Mouse (Mus musculus) embryonic facial prominence, embryonic 13.5 days (tissue): Measurements from ENCODE around the gene Pawr. TPM values are rescaled to one million over a fixed set of nuclear protein-coding genes. Genes with fewer than 3 reads are reported as not detected.
A peak's percentile ranks its signal among the peaks of the same experiment; 100 is the strongest.

Experiments
- ATAC-seq: fragments of 200-750 bp; cut with Nextera tagmentation; 2 replicates; pipeline ENCODE4 v1.8.0; 2017; ENCODE audit warnings: low read depth; ENCODE audit not compliant: insufficient number of reproducible peaks, insufficient read depth, low FRiP score, low TSS enrichment
- H3K27ac ChIP-seq: fragments of 300-500 bp; sonication (generic); 2 replicates; pipeline ENCODE4 v1.5.1; 2015; ENCODE audit warnings: moderate library complexity, mild to moderate bottlenecking, inconsistent platforms
- H3K27me3 ChIP-seq: fragments of 300-500 bp; sonication (generic); 2 replicates; pipeline ENCODE4 v1.6.1; 2015; ENCODE audit warnings: mild to moderate bottlenecking, inconsistent platforms
- H3K36me3 ChIP-seq: fragments of 300-500 bp; sonication (generic); 2 replicates; pipeline ENCODE4 v1.6.1; 2015; ENCODE audit warnings: mild to moderate bottlenecking, inconsistent platforms
- H3K4me1 ChIP-seq: fragments of 300-500 bp; sonication (generic); 2 replicates; pipeline ENCODE4 v1.6.1; 2015; ENCODE audit warnings: inconsistent platforms
- H3K4me2 ChIP-seq: fragments of 300-500 bp; sonication (generic); 2 replicates; pipeline ENCODE4 v1.6.1; 2015; ENCODE audit warnings: moderate library complexity, mild to moderate bottlenecking, inconsistent platforms
- H3K4me3 ChIP-seq: fragments of 300-500 bp; sonication (generic); 2 replicates; pipeline ENCODE4 v1.5.1; 2015; ENCODE audit warnings: mild to moderate bottlenecking, inconsistent platforms
- H3K9ac ChIP-seq: fragments of 300-500 bp; sonication (generic); 2 replicates; pipeline ENCODE4 v1.6.1; 2015; ENCODE audit warnings: mild to moderate bottlenecking, inconsistent platforms
- H3K9me3 ChIP-seq: fragments of 300-500 bp; sonication (generic); 2 replicates; pipeline ENCODE4 v1.6.1; 2016; ENCODE audit warnings: inconsistent platforms
- WGBS: fragments of 180-500 bp; shearing (Covaris S2); methylation state at CpG from one replicate; pipeline ENCODE4 v1.1.7; 2015; ENCODE audit warnings: mixed read lengths; 5-methylcytosine and 5-hydroxymethylcytosine counted together
- polyA plus RNA-seq: library from polyadenylated mRNA; unstranded; fragments of >200 nt; fragmentation: Nextera tagmentation; extraction: Ambion mirVana; gene quantifications from 2 replicates; pipeline ENCODE4 v1.2.1, GENCODE M21; 2015

Gene Pawr
- polyA plus RNA-seq, 1 experiment from 2014 or later: 6.3 TPM

GRCm38 (mm10) chr10:108378062-108378461, 46.1 kb downstream of the Pawr start:
- no peak overlapping the region for H3K9ac ChIP-seq
- peaks cover 3% of the 10 kb centered on the region; the same call in 1 of the 2 replicates for H3K36me3 ChIP-seq
- H3K4me2 ChIP-seq: no peak overlapping the region
- ATAC-seq: no peak
- H3K9me3 ChIP-seq: no peaks in the 10 kb centered on the region
- H3K27me3 ChIP-seq: no peaks in the 10 kb centered on the region
- H3K27ac ChIP-seq: no peak overlapping the region
- H3K4me1 ChIP-seq: 0 out of 2 replicates have a peak, but pooled peaks cover under 1% of the 10 kb centered on the region
- WGBS: 77% methylated on average over 6 of the region's 6 CpGs
- no peak overlapping the region for H3K4me3 ChIP-seq

DNA sequence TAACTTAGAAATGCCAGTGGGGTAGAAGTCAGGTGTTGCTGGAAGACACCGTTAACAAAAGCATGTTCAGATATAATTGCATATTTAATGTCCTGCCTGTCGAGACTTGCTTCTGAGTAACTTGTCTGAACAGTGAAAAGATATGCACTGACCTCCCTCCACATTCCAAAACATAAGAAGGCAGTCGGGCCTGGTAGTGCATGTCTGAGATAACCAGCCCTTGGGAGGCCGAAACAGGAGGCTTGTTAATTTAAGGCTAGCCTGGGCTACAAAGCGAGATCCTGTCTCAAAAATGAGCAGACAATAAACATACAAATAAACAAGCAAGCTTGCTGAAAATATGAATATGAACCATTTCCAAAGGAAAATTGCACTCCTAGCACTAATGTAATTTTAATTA, 46.6 kb downstream of the Pawr start:
- H3K9ac ChIP-seq: no peak overlapping the region
- no peak for ATAC-seq
- no peak overlapping the region for H3K27ac ChIP-seq
- no peaks in the 10 kb centered on the region for H3K4me1 ChIP-seq
- peaks cover 7% of the 10 kb centered on the region; the same call in 1 of the 2 replicates for H3K36me3 ChIP-seq
- H3K4me3 ChIP-seq: no peak overlapping the region
- H3K4me2 ChIP-seq: no peak overlapping the region
- WGBS: 80% methylated on average over 5 of the region's 5 CpGs
- H3K27me3 ChIP-seq: no peaks in the 10 kb centered on the region
- H3K9me3 ChIP-seq: no peaks in the 10 kb centered on the region

DNA sequence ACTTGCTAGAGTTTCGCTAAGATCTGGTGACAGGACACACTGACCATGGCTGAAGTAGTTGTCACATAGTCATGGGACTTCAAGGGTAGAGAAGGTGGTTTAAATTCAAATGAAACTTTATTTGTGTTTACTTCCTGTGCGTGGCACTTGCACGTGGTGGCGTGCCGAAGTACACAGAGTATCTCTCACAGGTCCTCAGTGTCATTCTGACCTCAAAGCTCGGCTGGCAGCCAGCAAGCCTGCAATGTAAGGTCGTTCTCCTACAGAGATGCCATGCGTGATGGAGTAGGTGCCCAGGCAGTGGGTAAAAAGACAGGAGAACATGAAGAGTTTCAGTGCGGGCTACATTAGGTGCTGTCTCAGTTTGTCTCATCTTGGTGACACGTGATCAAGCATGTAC, 48.8 kb downstream of the Pawr start:
- H3K9ac ChIP-seq: no peak overlapping the region
- ATAC-seq: no peak
- no peak overlapping the region for H3K4me3 ChIP-seq
- H3K27ac ChIP-seq: no peak overlapping the region
- no peak overlapping the region for H3K4me2 ChIP-seq
- H3K9me3 ChIP-seq: no peaks in the 10 kb centered on the region
- WGBS: 89% methylated on average over 10 of the region's 10 CpGs
- H3K36me3 ChIP-seq: peaks cover 9% of the 10 kb centered on the region; the same call in 1 of the 2 replicates
- H3K27me3 ChIP-seq: no peaks in the 10 kb centered on the region
- peaks cover 7% of the 10 kb centered on the region for H3K4me1 ChIP-seq

GRCm38 (mm10) chr10:108384153-108384769, 52.3 kb downstream of the Pawr start:
- no peaks in the 10 kb centered on the region for H3K9me3 ChIP-seq
- 87% methylated on average over 9 of the region's 9 CpGs for WGBS
- no peak overlapping the region for H3K4me2 ChIP-seq
- H3K4me1 ChIP-seq: peaks cover 8% of the 10 kb centered on the region
- H3K36me3 ChIP-seq: peaks cover 9% of the 10 kb centered on the region; the same call in 1 of the 2 replicates
- H3K4me3 ChIP-seq: no peak overlapping the region
- H3K27ac ChIP-seq: no peak overlapping the region
- no peak for ATAC-seq
- H3K9ac ChIP-seq: no peak overlapping the region
- H3K27me3 ChIP-seq: no peaks in the 10 kb centered on the region

DNA sequence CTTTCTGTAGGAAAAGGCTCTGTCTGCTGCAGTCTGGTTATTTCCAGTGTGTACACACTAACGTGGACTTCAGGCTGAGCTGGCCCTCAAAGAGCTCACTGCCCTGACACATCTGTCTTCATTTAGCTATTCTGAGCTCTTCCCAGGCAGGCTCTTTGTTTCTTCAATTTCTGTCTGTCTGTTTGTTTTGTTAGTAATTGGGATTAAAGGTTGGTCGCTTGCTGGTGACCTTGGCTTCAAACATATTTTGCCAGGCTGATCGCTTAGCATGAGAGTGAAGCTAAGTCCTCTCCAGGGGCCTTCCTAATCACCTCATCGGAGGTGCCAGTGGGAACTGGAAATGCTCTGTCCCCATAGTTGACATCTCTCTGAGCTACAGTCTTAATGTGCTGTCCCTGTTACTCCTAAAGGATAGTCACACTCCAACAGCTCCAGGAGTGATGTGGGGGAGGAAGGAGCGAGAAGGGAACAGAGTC, 53.6 kb downstream of the Pawr start:
- Histone ChIP-seq H3K27me3 (no peaks in the 10 kb centered on the region), H3K36me3 (peaks cover 9% of the 10 kb centered on the region; the same call in 1 of the 2 replicates), H3K4me2 (no peak overlapping the region), H3K4me1 (peaks cover 10% of the 10 kb centered on the region), H3K9me3 (no peaks in the 10 kb centered on the region), H3K9ac (no peak overlapping the region), H3K4me3 (no peak overlapping the region), H3K27ac (no peak overlapping the region; the same call in 1 of the 2 replicates)
- WGBS: 23% methylated on average over 5 of the region's 5 CpGs
- no peak for ATAC-seq

- Histone ChIP-seq H3K9me3 (no peaks in the 10 kb centered on the region), H3K4me2 (no peak overlapping the region), H3K36me3 (peaks cover 2% of the 10 kb centered on the region; the same call in 1 of the 2 replicates), H3K27ac (no peak overlapping the region), H3K27me3 (no peaks in the 10 kb centered on the region), H3K9ac (no peak overlapping the region), H3K4me3 (no peak overlapping the region), H3K4me1 (peaks cover 10% of the 10 kb centered on the region)
- WGBS: 75% methylated on average over 8 of the region's 8 CpGs
- no peak for ATAC-seq
These were observed 56.5 kb downstream of the Pawr start for GRCm38 (mm10) chr10:108388410-108388915.

DNA sequence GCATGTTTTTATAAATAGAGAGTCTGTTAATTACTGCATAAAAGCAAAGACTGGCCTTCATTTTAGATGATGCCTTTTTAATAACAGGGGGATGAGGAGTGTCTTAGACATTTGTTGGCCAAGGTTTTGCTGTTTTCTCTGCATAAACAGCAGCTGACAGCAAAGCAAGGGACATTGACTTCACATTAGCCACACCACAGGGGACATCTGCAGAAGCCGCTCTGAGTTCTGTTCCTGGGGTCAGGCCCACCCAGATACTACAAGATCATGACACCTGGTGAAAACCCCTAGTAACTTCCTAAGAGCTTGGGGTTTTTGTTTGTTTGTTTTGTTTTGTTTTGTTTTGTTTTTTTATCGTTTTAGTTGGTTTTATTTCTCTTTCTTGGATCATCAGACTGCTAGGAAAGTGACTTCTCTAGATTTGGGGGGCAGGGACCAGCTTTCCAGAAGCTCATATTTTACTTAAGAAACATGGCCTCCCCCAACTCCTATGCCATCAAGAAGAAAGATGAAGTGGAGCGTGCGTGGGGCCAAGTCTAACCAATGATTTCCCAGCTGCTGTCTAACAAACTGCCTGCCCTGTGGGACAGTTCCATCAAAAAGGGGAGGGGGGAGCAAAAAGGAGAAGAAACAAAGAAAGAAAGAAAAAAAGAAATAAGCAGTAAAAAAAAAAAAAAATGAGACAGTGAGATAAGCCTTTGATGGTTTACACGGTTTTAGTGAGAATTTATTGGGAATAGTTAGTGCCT, 57.4 kb downstream of the Pawr start:
- no peak overlapping the region for H3K9ac ChIP-seq
- H3K36me3 ChIP-seq: no peaks in the 10 kb centered on the region

GRCm38 (mm10) chr10:108389927-108390287, 58.0 kb downstream of the Pawr start:
- 0 out of 2 replicates have a peak, but pooled peaks have one; percentile 57 for ATAC-seq
- H3K4me2 ChIP-seq: no peak overlapping the region
- H3K27ac ChIP-seq: no peak overlapping the region
- no peak overlapping the region for H3K9ac ChIP-seq
- no peak overlapping the region for H3K4me3 ChIP-seq
- WGBS: 19% methylated on average over 4 of the region's 4 CpGs
- no peaks in the 10 kb centered on the region for H3K36me3 ChIP-seq
- H3K9me3 ChIP-seq: no peaks in the 10 kb centered on the region
- H3K27me3 ChIP-seq: no peaks in the 10 kb centered on the region
- H3K4me1 ChIP-seq: peaks cover 10% of the 10 kb centered on the region

More for the DNA sequence above, 57.4 kb downstream of the Pawr start:
- no peaks in the 10 kb centered on the region for H3K9me3 ChIP-seq
- H3K4me1 ChIP-seq: peaks cover 10% of the 10 kb centered on the region
- no peak overlapping the region for H3K4me2 ChIP-seq
- no peak for ATAC-seq
- H3K4me3 ChIP-seq: no peak overlapping the region
- no peaks in the 10 kb centered on the region for H3K27me3 ChIP-seq
- 57% methylated on average over 5 of the region's 5 CpGs for WGBS
- no peak overlapping the region for H3K27ac ChIP-seq

GRCm38 (mm10) chr10:108391370-108391902, 59.5 kb downstream of the Pawr start:
- Histone ChIP-seq H3K9ac (no peak overlapping the region), H3K4me2 (no peak overlapping the region), H3K27me3 (no peaks in the 10 kb centered on the region), H3K4me1 (peaks cover 3% of the 10 kb centered on the region; the same call in 1 of the 2 replicates), H3K9me3 (no peaks in the 10 kb centered on the region), H3K4me3 (no peak overlapping the region), H3K36me3 (no peaks in the 10 kb centered on the region), H3K27ac (no peak overlapping the region)
- WGBS: 83% methylated on average over 15 of the region's 15 CpGs
- no peak for ATAC-seq

DNA sequence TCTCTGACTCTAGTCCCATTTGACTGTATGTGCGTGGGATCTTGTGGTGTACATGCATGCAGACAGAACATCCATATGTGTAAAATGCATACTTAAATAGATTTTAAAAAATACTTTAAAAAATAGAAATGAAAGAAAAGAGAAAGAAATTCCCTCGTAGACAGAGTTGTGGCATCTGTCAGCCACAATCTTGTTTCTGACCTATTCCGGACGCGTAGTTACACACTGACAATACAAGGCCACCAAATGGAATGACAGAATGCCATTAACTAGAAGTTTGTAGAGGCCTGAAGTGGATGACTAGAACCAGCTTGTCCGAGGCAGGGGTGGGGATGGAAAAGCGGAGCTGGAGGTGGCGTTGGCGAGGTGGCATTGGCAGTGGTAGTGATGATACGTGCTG, 60.2 kb downstream of the Pawr start:
- WGBS: 96% methylated on average over 10 of the region's 10 CpGs
- Histone ChIP-seq H3K36me3 (no peaks in the 10 kb centered on the region), H3K27me3 (no peaks in the 10 kb centered on the region), H3K9ac (no peak overlapping the region), H3K4me2 (no peak overlapping the region), H3K4me3 (no peak overlapping the region), H3K9me3 (no peaks in the 10 kb centered on the region), H3K27ac (no peak overlapping the region), H3K4me1 (peaks cover 3% of the 10 kb centered on the region; the same call in 1 of the 2 replicates)
- ATAC-seq: no peak

GRCm38 (mm10) chr10:108394306-108394705, 62.4 kb downstream of the Pawr start:
- Histone ChIP-seq H3K27me3 (no peaks in the 10 kb centered on the region), H3K27ac (no peak overlapping the region), H3K4me2 (no peak overlapping the region), H3K4me3 (no peak overlapping the region), H3K4me1 (0 out of 2 replicates have a peak, but pooled peaks cover 3% of the 10 kb centered on the region), H3K9ac (no peak overlapping the region), H3K9me3 (no peaks in the 10 kb centered on the region), H3K36me3 (no peaks in the 10 kb centered on the region)
- no peak for ATAC-seq
- WGBS: 72% methylated on average over 4 of the region's 4 CpGs
